Mouse (Mus musculus) kidney, embryonic 14.5 days (tissue): Measurements from ENCODE around the gene Cdcp2. TPM values are rescaled to one million over a fixed set of nuclear protein-coding genes. Genes with fewer than 3 reads are reported as not detected.
A peak's percentile ranks its signal among the peaks of the same experiment; 100 is the strongest.

Source experiments
- ATAC-seq: fragments of 200-750 bp; cut with Nextera tagmentation; 2 replicates; pipeline ENCODE4 v1.8.0; 2017; ENCODE audit warnings: moderate number of reproducible peaks, mild to moderate bottlenecking, moderate TSS enrichment, moderate library complexity; ENCODE audit not compliant: low FRiP score, low TSS enrichment
- H3K27ac ChIP-seq: fragments of 300-500 bp; sonication (generic); 2 replicates; pipeline ENCODE4 v1.5.1; 2014; ENCODE audit warnings: low read depth, mild to moderate bottlenecking, low read length, moderate library complexity, mixed read lengths
- H3K27me3 ChIP-seq: fragments of 300-500 bp; sonication (generic); 2 replicates; pipeline ENCODE4 v1.6.1; 2014; ENCODE audit warnings: mild to moderate bottlenecking, low read length; ENCODE audit not compliant: control insufficient read depth, insufficient read depth
- H3K36me3 ChIP-seq: fragments of 300-500 bp; sonication (generic); 2 replicates; pipeline ENCODE4 v1.6.1; 2014; ENCODE audit warnings: low read length, mixed read lengths; ENCODE audit not compliant: control insufficient read depth, insufficient read depth
- H3K4me1 ChIP-seq: fragments of 300-500 bp; sonication (generic); 2 replicates; pipeline ENCODE4 v1.6.1; 2014; ENCODE audit warnings: low read length, mixed read lengths; ENCODE audit not compliant: control insufficient read depth, insufficient read depth
- H3K4me2 ChIP-seq: fragments of 300-500 bp; sonication (generic); replicated peaks from 2 replicates; pipeline ENCODE4 v1.6.1; 2014; ENCODE audit warnings: low read depth, mild to moderate bottlenecking, low read length
- H3K4me3 ChIP-seq: fragments of 300-500 bp; sonication (generic); 2 replicates; pipeline ENCODE4 v1.5.1; 2014; ENCODE audit warnings: mild to moderate bottlenecking, low read length
- H3K9ac ChIP-seq: fragments of 300-500 bp; sonication (generic); 2 replicates; pipeline ENCODE4 v1.6.1; 2014; ENCODE audit warnings: low read depth, mild to moderate bottlenecking, low read length, moderate library complexity
- H3K9me3 ChIP-seq: fragments of 300-500 bp; sonication (generic); 2 replicates; pipeline ENCODE4 v1.6.1; 2016; ENCODE audit warnings: low read length; ENCODE audit not compliant: control insufficient read depth
- WGBS: fragments of 180-500 bp; shearing (Covaris S2); extraction: QIAGEN DNeasy Blood & Tissue Kit; methylation state at CpG from one replicate; pipeline ENCODE4 v1.1.7; 2014; 5-methylcytosine and 5-hydroxymethylcytosine counted together
- polyA plus RNA-seq: library from polyadenylated mRNA; unstranded; fragments of >200 nt; fragmentation: Nextera tagmentation; extraction: Ambion mirVana; gene quantifications from 2 replicates; pipeline ENCODE4 v1.2.1, GENCODE M21; 2014

The Cdcp2 gene
- polyA plus RNA-seq, 1 experiment from 2014 or later, result 0.12 TPM

DNA sequence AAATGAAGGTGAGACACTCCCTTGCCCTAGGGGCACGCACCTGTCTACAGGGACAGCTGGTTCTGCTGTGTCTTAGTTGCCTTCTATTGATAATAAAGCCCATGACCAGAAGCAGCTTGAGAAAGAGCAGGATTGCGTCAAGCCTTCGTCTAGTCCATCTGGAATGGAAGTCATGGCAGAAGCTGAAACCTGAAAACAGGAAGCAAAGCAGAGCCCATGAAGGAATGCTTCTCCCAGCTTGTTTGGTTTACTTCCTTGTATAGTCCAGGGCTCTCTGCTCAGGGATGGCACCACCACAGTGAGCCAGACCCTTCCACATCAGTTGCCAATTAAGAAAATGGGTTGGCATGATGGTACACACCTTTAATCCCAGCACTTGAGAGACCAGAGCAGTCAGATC, 14.5 kb upstream of the Cdcp2 start:
- no peaks in the 10 kb centered on the region for H3K9me3 ChIP-seq
- no peak overlapping the region for H3K4me2 ChIP-seq
- no peaks in the 10 kb centered on the region for H3K27me3 ChIP-seq
- no peak overlapping the region for H3K9ac ChIP-seq
- peaks cover 15% of the 10 kb centered on the region; the same call in 1 of the 2 replicates for H3K4me1 ChIP-seq
- 0 out of 2 replicates have a peak overlapping the region, but pooled peaks have one; percentile 17 for H3K27ac ChIP-seq
- no peaks in the 10 kb centered on the region for H3K36me3 ChIP-seq
- WGBS, result 91% methylated on average over 3 of the region's 3 CpGs
- H3K4me3 ChIP-seq, result no peak overlapping the region
- ATAC-seq, result no peak

DNA sequence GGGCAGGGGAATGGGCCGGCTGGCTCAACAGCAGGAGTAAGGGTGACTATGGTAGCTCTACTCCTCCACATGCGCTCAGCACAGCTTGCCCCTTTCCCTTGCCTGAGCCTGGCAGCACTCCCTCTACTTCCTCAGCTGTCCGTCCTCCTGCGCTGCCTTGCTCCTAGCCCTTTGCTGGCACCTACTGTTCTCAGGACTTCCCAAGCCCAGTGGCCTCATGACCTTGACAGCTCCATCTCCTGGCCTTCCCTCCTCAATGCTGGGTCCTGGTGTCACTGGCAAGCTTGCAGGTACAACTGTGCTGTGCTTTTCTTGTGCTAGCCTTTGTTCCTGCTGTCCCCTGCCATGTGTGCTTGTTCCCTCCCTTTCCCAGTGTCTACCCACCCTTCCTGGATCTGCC, 13.6 kb upstream of the Cdcp2 start:
- H3K27me3 ChIP-seq, result no peaks in the 10 kb centered on the region
- no peak overlapping the region for H3K4me2 ChIP-seq
- no peaks in the 10 kb centered on the region for H3K36me3 ChIP-seq
- no peak overlapping the region for H3K4me3 ChIP-seq
- H3K27ac ChIP-seq, result no peak overlapping the region
- H3K9ac ChIP-seq, result no peak overlapping the region
- H3K4me1 ChIP-seq, result peaks cover 15% of the 10 kb centered on the region; the same call in 1 of the 2 replicates
- no peaks in the 10 kb centered on the region for H3K9me3 ChIP-seq
- ATAC-seq, result no peak
- WGBS, result 93% methylated on average over 4 of the region's 4 CpGs

DNA sequence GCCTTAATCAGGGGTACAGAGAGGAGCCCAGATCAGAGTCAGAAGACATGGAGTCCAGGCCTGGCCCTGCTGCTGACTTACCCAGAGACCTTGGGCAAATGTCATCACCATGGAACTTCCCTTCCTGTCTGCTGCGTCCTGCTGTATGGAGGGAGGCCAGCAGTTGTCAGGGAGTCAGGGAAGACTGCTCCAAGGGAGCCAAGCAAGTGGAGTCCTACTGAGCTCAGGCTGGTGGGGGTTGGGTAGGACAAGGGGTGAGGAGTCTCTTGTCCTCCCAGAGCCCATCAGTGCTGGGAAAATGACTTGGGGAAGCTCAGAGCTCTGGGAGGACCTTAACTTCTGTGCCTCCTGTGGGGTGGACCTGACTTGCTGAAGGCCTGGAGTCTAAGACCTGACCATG, 12.3 kb upstream of the Cdcp2 start:
- Histone ChIP-seq H3K27me3 (no peaks in the 10 kb centered on the region), H3K27ac (no peak overlapping the region), H3K4me1 (peaks cover 15% of the 10 kb centered on the region; the same call in 1 of the 2 replicates), H3K9ac (no peak overlapping the region), H3K36me3 (no peaks in the 10 kb centered on the region), H3K9me3 (no peaks in the 10 kb centered on the region), H3K4me2 (no peak overlapping the region), H3K4me3 (no peak overlapping the region)
- 0 out of 2 replicates have a peak, but pooled peaks have one; percentile 10 for ATAC-seq
- 46% methylated on average over 1 of the region's 1 CpGs for WGBS

DNA sequence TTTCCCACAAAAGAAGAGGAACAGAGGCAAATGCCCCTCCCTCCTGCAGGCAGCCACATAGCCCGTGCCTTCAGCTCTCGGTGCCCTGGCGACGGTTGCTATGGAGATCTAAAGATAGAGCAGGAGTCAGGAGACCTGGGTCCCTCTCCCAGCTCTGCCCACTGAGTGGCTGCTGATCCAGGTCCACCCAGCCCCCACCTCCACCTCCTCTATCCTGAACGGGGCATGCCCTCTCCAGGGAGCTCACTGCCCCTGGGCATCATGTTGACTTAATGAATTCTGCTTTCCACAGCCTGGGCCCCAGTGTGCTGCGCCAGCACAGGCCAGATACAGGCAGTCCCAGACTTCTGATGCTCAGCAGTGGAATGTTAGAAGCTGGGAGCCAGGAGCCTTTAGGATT, 11.8 kb upstream of the Cdcp2 start:
- peaks cover 15% of the 10 kb centered on the region; the same call in 1 of the 2 replicates for H3K4me1 ChIP-seq
- H3K4me2 ChIP-seq, result no peak overlapping the region
- no peaks in the 10 kb centered on the region for H3K27me3 ChIP-seq
- 0 out of 2 replicates have a peak overlapping the region, but pooled peaks have one; percentile 24 for H3K27ac ChIP-seq
- ATAC-seq, result peak; percentile 84
- H3K36me3 ChIP-seq, result no peaks in the 10 kb centered on the region
- no peak overlapping the region for H3K9ac ChIP-seq
- 23% methylated on average over 6 of the region's 6 CpGs for WGBS
- H3K4me3 ChIP-seq, result no peak overlapping the region
- H3K9me3 ChIP-seq, result no peaks in the 10 kb centered on the region

DNA sequence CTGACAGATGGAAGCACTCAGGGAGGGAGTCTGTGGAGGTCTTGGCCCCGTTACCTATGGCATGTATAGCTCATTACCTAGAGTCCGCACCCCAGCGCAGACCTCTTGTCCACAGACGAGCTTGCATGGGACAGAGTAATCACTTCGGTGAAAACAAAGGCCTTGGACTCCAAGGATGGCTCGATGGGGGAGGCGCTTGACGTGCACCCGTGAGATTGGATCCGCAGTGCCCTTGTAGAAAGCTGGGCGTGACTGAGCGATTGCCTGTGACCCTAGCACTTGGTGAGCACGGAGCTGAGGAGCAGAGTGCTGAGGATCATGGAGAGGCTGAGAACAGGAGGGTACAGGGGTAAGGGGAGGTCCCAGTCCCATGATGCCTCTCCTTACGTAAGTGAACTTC, 5.0 kb upstream of the Cdcp2 start:
- Histone ChIP-seq H3K9ac (no peak overlapping the region), H3K4me3 (no peak overlapping the region), H3K9me3 (no peaks in the 10 kb centered on the region), H3K4me1 (no peaks in the 10 kb centered on the region), H3K4me2 (no peak overlapping the region), H3K27me3 (no peaks in the 10 kb centered on the region), H3K36me3 (no peaks in the 10 kb centered on the region), H3K27ac (no peak overlapping the region)
- WGBS, result 66% methylated on average over 14 of the region's 14 CpGs
- no peak for ATAC-seq

DNA sequence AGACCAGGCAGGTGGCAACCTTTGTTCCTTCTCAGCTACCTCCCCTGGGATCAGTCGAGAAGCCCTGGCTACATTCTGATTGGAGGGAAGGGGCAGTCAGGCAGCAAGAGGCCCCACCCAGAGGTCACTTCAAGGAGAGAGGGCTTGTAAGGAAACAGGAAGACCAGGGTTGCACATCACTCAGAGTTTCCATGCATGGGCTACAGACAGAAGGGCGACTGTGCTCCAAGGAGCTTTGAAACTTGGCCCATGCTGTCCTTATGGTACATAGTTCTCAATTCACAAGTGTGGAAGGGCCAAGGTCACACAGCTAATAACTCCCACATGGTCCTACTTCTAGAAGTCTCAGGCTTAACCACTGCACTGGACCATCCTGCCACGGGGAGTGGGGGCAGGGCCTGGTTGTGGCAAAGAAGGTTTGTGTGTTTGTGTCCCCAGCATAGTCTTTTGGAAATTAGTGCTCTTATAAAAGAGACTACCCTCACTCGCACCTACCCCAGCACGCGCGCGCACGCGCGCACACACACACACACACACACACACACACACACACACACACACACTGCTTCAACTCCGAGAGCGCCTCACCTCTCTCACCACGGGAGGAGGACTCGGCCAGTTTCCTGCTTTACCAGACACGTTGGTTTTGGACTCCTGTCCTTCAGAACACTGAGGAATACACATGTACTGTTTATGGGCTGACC, 2.1 kb upstream of the Cdcp2 start:
- Histone ChIP-seq H3K4me2 (no peak overlapping the region), H3K9ac (no peak overlapping the region), H3K27ac (no peak overlapping the region), H3K36me3 (no peaks in the 10 kb centered on the region), H3K27me3 (no peaks in the 10 kb centered on the region), H3K4me1 (no peaks in the 10 kb centered on the region), H3K9me3 (no peaks in the 10 kb centered on the region), H3K4me3 (no peak overlapping the region)
- ATAC-seq, result no peak
- WGBS, result 74% methylated on average over 15 of the region's 16 CpGs

DNA sequence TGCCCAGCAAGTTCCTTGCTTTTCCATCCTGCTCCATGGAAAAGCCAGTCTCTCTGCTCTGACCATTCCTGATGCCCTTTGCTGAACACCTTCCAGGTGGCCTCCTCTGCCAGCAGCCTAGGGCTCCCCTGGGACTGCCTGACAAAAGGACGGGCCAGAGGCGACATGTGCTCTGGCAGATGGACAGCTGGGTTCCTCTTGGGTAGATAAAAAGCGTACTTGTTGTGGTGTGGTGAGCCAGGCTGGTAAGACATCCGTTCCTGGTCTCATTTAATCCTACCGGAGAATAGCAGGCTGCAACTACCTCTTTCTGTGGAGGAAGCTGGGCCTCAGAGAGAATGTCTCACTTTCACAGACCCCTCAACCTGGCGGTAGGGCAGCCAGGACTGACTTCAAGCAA, 648 bp upstream of the Cdcp2 start:
- no peak overlapping the region for H3K9ac ChIP-seq
- H3K9me3 ChIP-seq, result no peaks in the 10 kb centered on the region
- no peaks in the 10 kb centered on the region for H3K27me3 ChIP-seq
- H3K4me3 ChIP-seq, result no peak overlapping the region
- H3K4me2 ChIP-seq, result no peak overlapping the region
- H3K4me1 ChIP-seq, result no peaks in the 10 kb centered on the region
- no peak for ATAC-seq
- 57% methylated on average over 6 of the region's 6 CpGs for WGBS
- no peak overlapping the region for H3K27ac ChIP-seq
- no peaks in the 10 kb centered on the region for H3K36me3 ChIP-seq

DNA sequence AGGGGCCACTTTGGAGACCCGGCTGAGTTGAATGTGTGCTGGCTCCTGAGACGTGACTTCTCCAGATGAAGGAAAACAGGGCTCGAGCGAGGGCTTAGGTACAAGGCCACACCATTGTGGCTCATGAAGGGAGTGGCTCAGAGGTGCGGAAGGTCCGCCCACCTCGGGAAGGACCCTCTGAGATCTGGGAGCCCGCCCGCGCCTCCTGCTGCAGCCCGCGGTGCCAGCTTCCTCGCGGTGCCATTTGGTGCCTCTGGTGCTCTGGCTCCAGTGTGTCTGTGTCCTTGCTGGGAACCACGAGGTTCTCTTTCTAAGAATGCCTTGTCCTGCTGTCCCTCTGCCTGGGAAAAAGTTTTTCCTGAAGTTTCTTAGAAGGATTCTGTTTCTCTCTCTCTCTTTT, 1.2 kb downstream of the Cdcp2 start:
- Histone ChIP-seq H3K27me3 (no peaks in the 10 kb centered on the region), H3K4me3 (no peak overlapping the region), H3K27ac (no peak overlapping the region), H3K4me2 (no peak overlapping the region; the same call in 1 of the 2 replicates), H3K9me3 (no peaks in the 10 kb centered on the region), H3K4me1 (no peaks in the 10 kb centered on the region), H3K36me3 (no peaks in the 10 kb centered on the region), H3K9ac (no peak overlapping the region)
- 0 out of 2 replicates have a peak, but pooled peaks have one; percentile 33 for ATAC-seq
- WGBS, result 24% methylated on average over 15 of the region's 15 CpGs

DNA sequence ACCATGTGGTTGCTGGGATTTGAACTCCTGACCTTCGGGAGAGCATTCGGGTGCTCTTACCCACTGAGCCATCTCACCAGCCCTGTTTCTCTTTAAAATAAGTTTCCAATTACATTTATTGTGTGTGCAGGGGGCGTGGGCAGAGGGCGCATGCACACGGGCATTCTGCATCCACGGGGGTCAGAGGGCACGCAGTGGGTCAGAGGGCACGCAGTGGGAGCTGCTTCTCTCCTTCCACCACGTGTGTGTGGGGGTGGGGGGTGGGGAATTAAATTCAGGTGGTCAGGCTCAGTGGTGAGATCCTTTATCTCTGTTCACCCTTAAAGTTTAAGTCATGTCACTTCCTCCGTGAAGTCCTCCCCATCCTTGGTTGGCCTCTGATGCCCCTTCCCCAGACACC, 1.7 kb downstream of the Cdcp2 start:
- H3K4me1 ChIP-seq, result no peaks in the 10 kb centered on the region
- H3K27me3 ChIP-seq, result no peaks in the 10 kb centered on the region
- no peaks in the 10 kb centered on the region for H3K36me3 ChIP-seq
- H3K4me2 ChIP-seq, result no peak overlapping the region
- H3K4me3 ChIP-seq, result no peak overlapping the region
- no peak for ATAC-seq
- no peaks in the 10 kb centered on the region for H3K9me3 ChIP-seq
- 59% methylated on average over 10 of the region's 10 CpGs for WGBS
- H3K27ac ChIP-seq, result no peak overlapping the region
- H3K9ac ChIP-seq, result no peak overlapping the region
